Mouse (Mus musculus) spleen, adult 2 months (tissue): Measurements from ENCODE around the gene Dcaf11. TPM values are rescaled to one million over a fixed set of nuclear protein-coding genes. Genes with fewer than 3 reads are reported as not detected.

ENCODE experiments used
- DNase-seq, 2 experiments: peaks; one replicate each; pipeline versions ENCODE4 v3.0.0 to v3.0.0-alpha.2; 2012 to 2021; ENCODE audit warnings: low spot score in 2 of 2, low read depth in 1 of 2
- H3K27ac ChIP-seq: fragments of 200-500 bp; 2 replicates; pipeline ENCODE4 v1.5.1; 2012; ENCODE audit warnings: low read length, inconsistent platforms; ENCODE audit not compliant: insufficient read depth
- H3K27me3 ChIP-seq: fragments of 200-500 bp; 2 replicates; pipeline ENCODE4 v1.6.1; 2012; ENCODE audit warnings: mild to moderate bottlenecking, moderate library complexity, low read length, inconsistent platforms; ENCODE audit not compliant: control insufficient read depth, insufficient read depth
- H3K36me3 ChIP-seq: fragments of 200-500 bp; 2 replicates; pipeline ENCODE4 v1.6.1; 2012; ENCODE audit warnings: mild to moderate bottlenecking, low read length, inconsistent platforms; ENCODE audit not compliant: control insufficient read depth, insufficient read depth
- H3K4me1 ChIP-seq: fragments of 200-500 bp; 2 replicates; pipeline ENCODE4 v1.6.1; 2011; ENCODE audit warnings: inconsistent platforms; ENCODE audit not compliant: control insufficient read depth, insufficient read depth, insufficient read length
- H3K4me3 ChIP-seq: fragments of 200-500 bp; 2 replicates; pipeline ENCODE4 v1.5.1; 2011; ENCODE audit warnings: mild to moderate bottlenecking, inconsistent platforms; ENCODE audit not compliant: insufficient read depth, insufficient read length; ENCODE audit errors: extremely low read depth
- CTCF ChIP-seq: fragments of 200-500 bp; IDR thresholded peaks from 2 replicates; pipeline ENCODE4 v1.5.1; 2011; ENCODE audit warnings: mild to moderate bottlenecking, inconsistent platforms; ENCODE audit not compliant: insufficient read depth, insufficient read length, insufficient replicate concordance; ENCODE audit errors: extremely low read depth
- POLR2A ChIP-seq: fragments of 200-500 bp; IDR thresholded peaks from 2 replicates; pipeline ENCODE4 v1.6.1; 2011; ENCODE audit warnings: low read depth, low read length, inconsistent platforms
- WGBS: fragments of 180-500 bp; shearing (Covaris S2); methylation state at CpG from one replicate; pipeline ENCODE4 v1.1.7; 2018; 5-methylcytosine and 5-hydroxymethylcytosine counted together
- polyA plus RNA-seq: library from polyadenylated mRNA; depleted of rRNA; stranded (reverse); fragments of >200 nt; gene quantifications from 2 replicates; pipeline ENCODE4 v1.2.3, GENCODE M21; 2012

Dcaf11 gene
- polyA plus RNA-seq, 1 experiment, result 73.4 TPM

DNA sequence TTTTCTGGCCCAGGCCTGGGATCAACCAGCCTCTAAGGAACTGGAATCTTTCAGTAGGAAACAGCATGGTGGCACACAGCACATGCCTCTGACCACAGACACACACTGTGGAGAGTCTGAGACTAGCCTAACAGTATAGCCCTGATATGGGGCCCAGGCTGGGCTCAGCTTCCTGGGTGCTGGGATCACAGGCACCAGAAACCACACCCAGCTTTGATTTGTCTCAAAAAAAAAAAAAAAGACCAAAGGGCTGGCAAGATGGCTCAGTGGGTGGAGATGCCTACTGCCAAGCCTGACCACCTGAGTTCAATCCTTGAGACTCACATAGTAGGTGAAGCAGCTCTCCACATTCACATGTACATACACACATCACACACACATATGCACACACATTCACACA is 5.2 kb upstream of the Dcaf11 start:
- TF ChIP-seq CTCF (no peak), POLR2A (no peak)
- Histone ChIP-seq H3K36me3 (no peaks in the 10 kb centered on the region; the same call in 1 of the 2 replicates), H3K4me3 (no peak overlapping the region), H3K27me3 (no peaks in the 10 kb centered on the region), H3K4me1 (0 out of 2 replicates have a peak, but pooled peaks cover 3% of the 10 kb centered on the region), H3K27ac (no peak overlapping the region)
- DNase-seq, result no peak

DNA sequence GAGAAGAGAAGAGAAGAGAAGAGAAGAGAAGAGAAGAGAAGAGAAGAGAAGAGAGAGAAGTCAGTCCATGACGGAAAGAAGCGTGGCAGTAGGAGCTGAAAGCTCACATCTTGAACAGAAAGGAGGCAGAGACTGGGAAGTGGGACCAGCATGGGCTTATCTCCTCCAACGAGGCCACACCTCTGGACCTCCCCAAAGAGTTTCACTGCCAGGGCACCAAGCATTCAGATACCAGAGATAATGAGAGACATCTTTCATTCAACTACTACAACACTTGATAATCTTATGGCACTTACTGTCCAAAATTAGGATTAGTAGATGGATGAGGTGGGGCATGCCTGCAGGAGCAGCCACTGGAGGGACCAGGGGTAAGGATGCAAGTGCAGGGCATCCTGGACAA is 4.0 kb upstream of the Dcaf11 start:
- TF ChIP-seq CTCF, result no peak
- Histone ChIP-seq H3K27me3 (no peaks in the 10 kb centered on the region), H3K27ac (no peak overlapping the region), H3K36me3 (no peaks in the 10 kb centered on the region), H3K4me1 (0 out of 2 replicates have a peak, but pooled peaks cover 3% of the 10 kb centered on the region), H3K4me3 (no peak overlapping the region)
- DNase-seq, result no peak
- WGBS, result 81% methylated on average over 3 of the region's 3 CpGs

DNA sequence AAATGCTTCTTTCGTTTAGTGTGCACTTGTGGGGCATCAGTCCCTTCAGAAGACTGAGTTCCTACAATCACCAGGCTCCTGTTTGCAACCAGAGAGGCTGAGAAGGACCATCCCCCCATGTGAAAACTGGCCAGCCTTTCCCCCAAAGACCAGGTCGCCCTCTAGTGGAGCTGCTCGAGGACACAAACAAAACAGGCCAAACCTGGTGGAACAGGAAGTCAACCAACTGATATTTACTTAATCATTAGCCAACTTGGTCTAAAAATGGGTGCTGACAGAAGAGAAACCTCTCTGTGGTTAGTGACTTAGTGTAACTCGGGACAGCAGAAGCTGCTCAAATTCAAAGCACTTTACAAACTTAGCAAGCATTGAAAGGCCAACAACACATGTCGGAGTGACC is 2.8 kb upstream of the Dcaf11 start:
- H3K36me3 ChIP-seq, result no peaks in the 10 kb centered on the region
- no peaks in the 10 kb centered on the region for H3K27me3 ChIP-seq
- H3K4me3 ChIP-seq, result no peak overlapping the region
- no peak for TF ChIP-seq POLR2A
- peak; percentile 84; the same call in 1 of the 2 replicates for TF ChIP-seq CTCF
- peak; percentile 71 to 84 for DNase-seq
- WGBS, result 14% methylated on average over 5 of the region's 5 CpGs
- peak overlapping the region; percentile 45 for H3K27ac ChIP-seq
- peaks cover 7% of the 10 kb centered on the region; the same call in 1 of the 2 replicates for H3K4me1 ChIP-seq

DNA sequence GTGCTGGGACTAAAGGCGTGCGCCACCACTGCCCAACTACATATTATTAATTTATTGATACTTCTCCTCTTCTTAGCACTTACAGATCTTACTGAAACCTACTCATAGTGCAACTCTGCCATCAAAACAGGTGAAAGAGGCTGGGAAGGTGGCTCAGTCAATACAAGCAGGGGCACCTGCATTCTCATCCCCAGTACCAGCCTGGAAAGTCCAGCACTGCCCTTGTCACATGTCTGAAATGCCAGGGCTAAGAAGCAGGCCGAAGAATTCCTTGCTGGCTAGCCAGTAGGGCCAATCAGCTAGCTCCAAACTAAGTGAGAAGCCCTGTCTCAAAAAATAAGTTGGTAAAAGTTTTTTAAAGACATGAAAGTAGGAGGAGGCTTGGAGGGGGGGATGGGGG is 2.2 kb upstream of the Dcaf11 start:
- peaks cover 7% of the 10 kb centered on the region; the same call in 1 of the 2 replicates for H3K4me1 ChIP-seq
- no peak for DNase-seq
- no peaks in the 10 kb centered on the region for H3K36me3 ChIP-seq
- 79% methylated on average over 3 of the region's 3 CpGs for WGBS
- peak overlapping the region; percentile 45 for H3K27ac ChIP-seq
- no peaks in the 10 kb centered on the region for H3K27me3 ChIP-seq
- H3K4me3 ChIP-seq, result no peak overlapping the region
- no peak for TF ChIP-seq POLR2A
- TF ChIP-seq CTCF, result no peak

DNA sequence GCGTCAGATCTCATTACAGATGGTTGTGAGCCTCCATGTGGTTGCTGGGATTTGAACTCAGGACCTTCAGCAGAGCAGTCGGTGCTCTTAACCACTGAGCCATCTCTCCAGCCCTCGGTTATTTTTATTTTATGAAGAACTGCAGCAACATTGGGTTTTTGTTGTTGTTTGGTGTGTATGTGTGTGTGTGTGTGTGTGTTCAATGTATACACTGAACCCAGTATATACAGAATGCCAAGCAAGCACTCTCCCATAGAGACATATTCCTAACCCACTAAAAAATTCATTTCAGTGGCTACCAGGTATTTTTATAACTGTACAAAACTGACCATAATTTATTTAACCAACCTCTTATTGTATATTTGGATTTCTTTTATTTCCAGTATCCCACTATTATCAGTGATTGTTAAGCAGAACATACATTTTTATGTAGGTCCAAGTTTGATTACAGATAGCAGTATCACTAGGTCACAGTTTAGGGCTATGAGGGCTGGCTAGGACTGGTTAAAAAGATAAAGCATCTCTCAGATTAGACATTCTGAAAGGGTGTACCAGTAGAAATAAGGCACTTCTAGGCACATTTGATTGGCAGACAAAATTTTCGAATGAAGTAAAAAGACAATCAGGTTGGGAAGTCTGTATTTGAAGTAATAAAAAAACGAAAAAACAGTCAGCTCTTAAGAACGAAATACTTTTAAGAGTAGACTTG is 912 bp upstream of the Dcaf11 start:
- DNase-seq, result no peak
- Histone ChIP-seq H3K4me1 (peaks cover 7% of the 10 kb centered on the region; the same call in 1 of the 2 replicates), H3K27ac (no peak overlapping the region), H3K36me3 (peaks cover 6% of the 10 kb centered on the region), H3K4me3 (peak overlapping the region; percentile 91; the same call in 1 of the 2 replicates), H3K27me3 (no peaks in the 10 kb centered on the region)
- TF ChIP-seq CTCF, result no peak
- no peak for TF ChIP-seq POLR2A
- 45% methylated on average over 6 of the region's 6 CpGs for WGBS

DNA sequence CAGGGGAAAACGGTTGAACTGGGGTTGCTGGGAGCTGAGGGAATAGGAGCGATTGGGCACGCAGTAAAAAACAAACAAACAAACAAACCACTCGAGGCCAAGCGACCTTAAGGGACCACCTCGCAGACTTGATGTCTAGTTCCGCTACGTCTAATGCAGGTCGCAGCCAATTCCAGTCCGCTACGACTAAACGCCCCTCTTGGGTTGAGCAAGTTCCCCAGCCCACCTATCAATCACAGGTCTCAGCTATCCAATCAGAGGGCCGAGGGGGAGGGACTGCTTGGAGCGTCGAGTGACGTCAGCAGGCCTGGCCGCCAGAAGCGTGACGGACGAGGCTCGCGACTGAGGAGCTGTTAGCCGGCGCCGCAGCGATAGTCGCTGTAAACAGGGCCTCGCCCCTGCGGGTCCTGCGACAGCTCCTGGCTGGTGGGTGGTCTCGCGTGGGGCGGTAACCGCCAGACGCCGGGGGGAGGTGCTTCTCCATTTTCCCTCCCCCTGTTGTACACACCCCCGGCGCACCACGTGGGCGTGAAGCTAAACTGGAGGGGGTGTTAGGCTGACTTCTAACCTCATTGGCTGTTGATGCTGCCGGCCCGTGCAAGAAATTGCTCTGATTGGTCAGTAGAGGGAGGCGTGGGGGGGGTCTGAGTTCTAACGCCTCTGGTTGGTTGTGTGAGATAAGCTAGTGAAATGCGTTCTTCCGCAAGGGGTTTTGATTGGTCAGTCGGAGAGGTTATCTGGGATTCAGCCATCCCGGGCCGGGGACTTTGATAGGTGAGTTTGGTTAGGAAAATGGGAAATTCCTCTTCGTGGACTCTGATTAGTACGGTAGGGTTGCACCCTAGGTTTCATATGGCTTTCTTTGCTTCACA is 632 bp downstream of the Dcaf11 start, which contains the start of gene A730061H03Rik:
Gene A730061H03Rik, minus strand, starts transcription at position 205 of the 872 bp plus-strand sequence.
- TF ChIP-seq POLR2A (peak; percentile 88), CTCF (no peak)
- Histone ChIP-seq H3K36me3 (peaks cover 10% of the 10 kb centered on the region), H3K27ac (peak within 1 kb of the TSS; percentile 100), H3K4me3 (peak within 1 kb of the TSS; percentile 91), H3K4me1 (peaks cover 7% of the 10 kb centered on the region; the same call in 1 of the 2 replicates), H3K27me3 (no peaks in the 10 kb centered on the region)
- DNase-seq, result peak; percentile 96 to 99
- 1% methylated on average over 51 of the region's 51 CpGs for WGBS
